Mouse (Mus musculus): ENCODE results near the gene Fgb.

The Fgb gene

GRCm38 (mm10) chr3:83025475-83026301, 24.0 kb downstream of the Fgb start, which contains the start of gene Fga:
Gene Fga, plus strand, starts transcription at chr3:83026076.
- peak; percentile 75 for DNase-seq

GRCm38 (mm10) chr3:83025036-83025435, 24.6 kb downstream of the Fgb start:
- DNase-seq: no peak

GRCm38 (mm10) chr3:83021176-83021575, 28.5 kb downstream of the Fgb start:
- DNase-seq: no peak

GRCm38 (mm10) chr3:83020387-83020786, 29.3 kb downstream of the Fgb start:
- DNase-seq: peak; percentile 28

GRCm38 (mm10) chr3:83016236-83016635, 33.4 kb downstream of the Fgb start:
- no peak for DNase-seq

GRCm38 (mm10) chr3:83013951-83014350, 35.7 kb downstream of the Fgb start:
- DNase-seq: no peak

GRCm38 (mm10) chr3:83012636-83013035, 37.0 kb downstream of the Fgb start:
- no peak for DNase-seq

- no peak for DNase-seq
Observed at GRCm38 (mm10) chr3:83011565-83011964, 38.1 kb downstream of the Fgb start.

GRCm38 (mm10) chr3:83011136-83011535, 38.5 kb downstream of the Fgb start:
- no peak for DNase-seq

GRCm38 (mm10) chr3:83010291-83010690, 39.4 kb downstream of the Fgb start:
- DNase-seq: peak; percentile 53

GRCm38 (mm10) chr3:83007557-83007956, 42.1 kb downstream of the Fgb start, which contains the start of gene Fgg:
Gene Fgg, plus strand, starts transcription at chr3:83007724.
- DNase-seq: no peak

GRCm38 (mm10) chr3:83004801-83005200, 44.9 kb downstream of the Fgb start:
- no peak for DNase-seq

GRCm38 (mm10) chr3:83003068-83003467, 46.6 kb downstream of the Fgb start:
- DNase-seq: no peak

GRCm38 (mm10) chr3:83002191-83002590, 47.5 kb downstream of the Fgb start:
- peak; percentile 35 for DNase-seq

- no peak for DNase-seq
Observed at GRCm38 (mm10) chr3:82999995-83000394, 49.7 kb downstream of the Fgb start.

GRCm38 (mm10) chr3:82998772-82999463, 50.7 kb downstream of the Fgb start:
- DNase-seq: peak; percentile 28

- no peak for DNase-seq
Observed at GRCm38 (mm10) chr3:82996656-82997055, 53.0 kb downstream of the Fgb start.

GRCm38 (mm10) chr3:82995368-82995767, 54.3 kb downstream of the Fgb start:
- DNase-seq: peak; percentile 50

GRCm38 (mm10) chr3:82992956-82993355, 56.7 kb downstream of the Fgb start:
- no peak for DNase-seq

GRCm38 (mm10) chr3:82991963-82992362, 57.7 kb downstream of the Fgb start:
- DNase-seq: no peak
